Mouse (Mus musculus): ENCODE results near the gene Gm17334. TPM values are rescaled to one million over a fixed set of nuclear protein-coding genes. Genes with fewer than 3 reads are reported as not detected.

The Gm17334 gene
- polyA plus RNA-seq, 1 experiment from 2014 or later, result not detected

DNA sequence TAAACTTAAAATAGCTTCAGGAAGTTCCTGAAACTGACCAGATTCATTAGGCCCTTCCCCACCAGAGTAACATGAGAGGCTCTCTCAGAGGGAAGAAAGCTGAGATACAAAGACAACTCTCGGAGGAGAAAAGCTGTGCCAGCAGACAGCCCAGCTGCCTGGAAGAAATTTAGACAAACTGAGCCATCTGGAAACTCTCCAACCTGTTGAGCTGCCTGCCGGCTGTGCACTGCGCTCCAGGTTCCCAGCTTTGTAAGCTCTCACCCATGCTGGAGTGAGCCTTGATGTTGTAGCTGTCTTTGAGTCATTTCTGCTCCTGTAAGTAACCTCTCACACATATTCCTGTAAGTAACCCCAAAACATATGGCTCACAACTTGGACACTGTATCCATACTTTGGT lies 20.0 kb upstream of the Gm17334 start:
- WGBS, result 72% methylated on average over 3 of the region's 3 CpGs
- Histone ChIP-seq H3K4me1 (ENCODE audit: control insufficient read depth, insufficient read depth, low read length) (peaks cover 39% of the 10 kb centered on the region), H3K4me3 (ENCODE audit: low read length) (no peak overlapping the region), H3K27ac (ENCODE audit: low read depth, low read length) (no peak overlapping the region), H3K36me3 (ENCODE audit: control insufficient read depth, insufficient read depth, low read length) (no peaks in the 10 kb centered on the region), H3K27me3 (ENCODE audit: control insufficient read depth, insufficient read depth, low read length) (no peaks in the 10 kb centered on the region), H3K9ac (ENCODE audit: low read depth, low read length) (no peak overlapping the region), H3K9me3 (ENCODE audit: control insufficient read depth, low read length) (0 out of 2 replicates have a peak, but pooled peaks cover 2% of the 10 kb centered on the region), H3K4me2 (replicated peaks; ENCODE audit: low read depth, low read length) (no peak overlapping the region)
- ATAC-seq (ENCODE audit: low FRiP score, low TSS enrichment), result no peak

DNA sequence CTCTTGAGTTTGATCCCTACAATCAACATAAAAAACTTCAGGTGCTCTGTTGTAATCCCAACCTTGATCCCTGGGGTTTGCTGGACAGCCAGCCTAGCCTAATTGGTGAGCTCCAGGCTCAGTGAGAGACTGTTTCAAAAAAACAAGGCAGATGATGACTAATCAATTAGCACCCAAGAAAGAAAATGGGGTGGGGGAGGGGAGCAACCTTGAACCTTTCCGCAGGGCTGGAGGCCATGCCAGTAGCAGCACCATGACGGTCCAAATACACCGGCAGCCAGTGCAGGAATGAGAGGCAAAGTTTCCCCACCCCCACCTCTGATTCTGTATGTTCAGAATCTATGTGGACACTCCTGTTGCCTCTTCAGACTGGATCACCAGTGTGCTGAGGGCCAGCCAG lies 16.3 kb upstream of the Gm17334 start:
- Histone ChIP-seq H3K4me3 (ENCODE audit: low read length) (no peak overlapping the region), H3K27me3 (ENCODE audit: control insufficient read depth, insufficient read depth, low read length) (no peaks in the 10 kb centered on the region), H3K36me3 (ENCODE audit: control insufficient read depth, insufficient read depth, low read length) (no peaks in the 10 kb centered on the region), H3K9me3 (ENCODE audit: control insufficient read depth, low read length) (0 out of 2 replicates have a peak, but pooled peaks cover 2% of the 10 kb centered on the region), H3K4me1 (ENCODE audit: control insufficient read depth, insufficient read depth, low read length) (peaks cover 10% of the 10 kb centered on the region), H3K27ac (ENCODE audit: low read depth, low read length) (no peak overlapping the region), H3K4me2 (replicated peaks; ENCODE audit: low read depth, low read length) (no peak overlapping the region), H3K9ac (ENCODE audit: low read depth, low read length) (no peak overlapping the region)
- 70% methylated on average over 3 of the region's 3 CpGs for WGBS
- no peak for ATAC-seq (ENCODE audit: low FRiP score, low TSS enrichment)

DNA sequence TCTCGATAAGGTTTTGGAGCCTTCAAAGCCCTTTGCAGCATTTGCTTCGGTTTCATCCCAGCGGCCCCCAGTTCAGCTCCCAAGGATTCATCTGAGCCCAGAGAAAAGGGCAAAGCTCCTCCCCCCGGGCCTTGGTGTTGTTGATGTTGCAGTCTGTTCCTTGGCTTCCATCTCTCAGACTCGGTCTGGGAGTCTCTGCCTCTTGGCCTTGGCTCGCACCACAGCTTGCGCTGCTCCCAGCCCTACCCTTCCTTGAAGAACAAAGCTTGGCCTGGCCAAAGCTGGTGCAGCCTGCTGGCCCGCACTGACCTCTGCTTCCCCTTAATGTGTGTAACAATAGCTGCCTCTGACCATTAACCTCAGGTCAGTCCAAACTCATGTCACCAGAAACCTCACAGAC lies 15.2 kb upstream of the Gm17334 start:
- H3K27ac ChIP-seq (ENCODE audit: low read depth, low read length), result no peak overlapping the region
- no peaks in the 10 kb centered on the region for H3K27me3 ChIP-seq (ENCODE audit: control insufficient read depth, insufficient read depth, low read length)
- 50% methylated on average over 8 of the region's 8 CpGs for WGBS
- H3K4me1 ChIP-seq (ENCODE audit: control insufficient read depth, insufficient read depth, low read length), result 0 out of 2 replicates have a peak, but pooled peaks cover 2% of the 10 kb centered on the region
- no peak overlapping the region for H3K4me3 ChIP-seq (ENCODE audit: low read length)
- H3K9ac ChIP-seq (ENCODE audit: low read depth, low read length), result no peak overlapping the region
- H3K9me3 ChIP-seq (ENCODE audit: control insufficient read depth, low read length), result 0 out of 2 replicates have a peak, but pooled peaks cover 2% of the 10 kb centered on the region
- no peak for ATAC-seq (ENCODE audit: low FRiP score, low TSS enrichment)
- no peaks in the 10 kb centered on the region for H3K36me3 ChIP-seq (ENCODE audit: control insufficient read depth, insufficient read depth, low read length)
- no peak overlapping the region for H3K4me2 ChIP-seq (replicated peaks; ENCODE audit: low read depth, low read length)

DNA sequence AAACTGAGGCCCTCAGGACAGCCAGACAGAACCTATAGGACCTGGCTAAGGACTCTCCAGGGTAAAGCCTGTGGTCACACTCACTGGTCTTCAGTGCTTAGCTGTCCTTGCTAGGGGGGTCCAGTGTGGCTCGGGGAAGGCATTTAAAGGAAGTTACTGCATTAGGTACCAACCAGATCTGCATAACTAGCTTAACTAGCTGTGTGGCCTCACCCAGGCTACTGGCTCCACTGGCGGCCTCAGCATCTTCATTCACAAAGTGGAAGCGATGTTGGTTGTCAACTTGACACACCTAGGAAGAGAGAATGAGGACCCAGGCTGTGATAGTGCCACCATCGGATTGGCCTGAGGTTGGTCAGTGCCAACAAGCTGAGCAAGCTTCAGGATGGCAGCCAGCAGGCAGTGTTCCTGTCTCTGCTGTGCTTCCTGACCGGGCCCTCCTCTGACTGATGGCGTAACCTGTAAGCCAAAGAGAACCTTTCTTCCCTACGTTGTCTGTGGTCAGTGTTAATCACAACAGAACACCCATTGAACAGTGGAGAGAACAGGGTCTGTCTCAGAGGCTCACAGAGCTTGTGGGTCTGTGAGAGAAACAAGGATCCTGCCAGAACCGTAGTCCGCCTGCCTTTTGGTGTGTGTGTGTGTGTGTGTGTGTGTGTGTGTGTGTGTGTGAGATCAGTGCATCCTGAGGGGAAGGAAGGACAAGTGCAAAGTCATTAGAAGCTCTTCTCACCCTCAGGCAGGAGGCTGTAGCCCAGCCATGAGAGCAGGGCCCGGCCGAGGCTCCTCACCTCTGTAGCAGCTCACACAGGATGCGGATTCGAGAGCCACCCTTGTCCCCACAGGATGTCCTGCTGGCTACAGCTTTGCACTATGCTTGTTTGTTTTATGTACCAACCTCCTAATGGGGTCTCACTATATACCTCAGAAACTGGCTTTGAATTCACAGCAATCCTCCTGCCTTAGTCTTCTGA lies 13.4 kb upstream of the Gm17334 start:
- H3K27ac ChIP-seq (ENCODE audit: low read depth, low read length), result no peak overlapping the region
- no peak overlapping the region for H3K4me2 ChIP-seq (replicated peaks; ENCODE audit: low read depth, low read length)
- H3K9me3 ChIP-seq (ENCODE audit: control insufficient read depth, low read length), result 0 out of 2 replicates have a peak, but pooled peaks cover 2% of the 10 kb centered on the region
- no peak for ATAC-seq (ENCODE audit: low FRiP score, low TSS enrichment)
- WGBS, result 79% methylated on average over 13 of the region's 13 CpGs
- no peaks in the 10 kb centered on the region for H3K27me3 ChIP-seq (ENCODE audit: control insufficient read depth, insufficient read depth, low read length)
- no peaks in the 10 kb centered on the region for H3K36me3 ChIP-seq (ENCODE audit: control insufficient read depth, insufficient read depth, low read length)
- no peak overlapping the region for H3K9ac ChIP-seq (ENCODE audit: low read depth, low read length)
- 0 out of 2 replicates have a peak, but pooled peaks cover 2% of the 10 kb centered on the region for H3K4me1 ChIP-seq (ENCODE audit: control insufficient read depth, insufficient read depth, low read length)
- no peak overlapping the region for H3K4me3 ChIP-seq (ENCODE audit: low read length)

DNA sequence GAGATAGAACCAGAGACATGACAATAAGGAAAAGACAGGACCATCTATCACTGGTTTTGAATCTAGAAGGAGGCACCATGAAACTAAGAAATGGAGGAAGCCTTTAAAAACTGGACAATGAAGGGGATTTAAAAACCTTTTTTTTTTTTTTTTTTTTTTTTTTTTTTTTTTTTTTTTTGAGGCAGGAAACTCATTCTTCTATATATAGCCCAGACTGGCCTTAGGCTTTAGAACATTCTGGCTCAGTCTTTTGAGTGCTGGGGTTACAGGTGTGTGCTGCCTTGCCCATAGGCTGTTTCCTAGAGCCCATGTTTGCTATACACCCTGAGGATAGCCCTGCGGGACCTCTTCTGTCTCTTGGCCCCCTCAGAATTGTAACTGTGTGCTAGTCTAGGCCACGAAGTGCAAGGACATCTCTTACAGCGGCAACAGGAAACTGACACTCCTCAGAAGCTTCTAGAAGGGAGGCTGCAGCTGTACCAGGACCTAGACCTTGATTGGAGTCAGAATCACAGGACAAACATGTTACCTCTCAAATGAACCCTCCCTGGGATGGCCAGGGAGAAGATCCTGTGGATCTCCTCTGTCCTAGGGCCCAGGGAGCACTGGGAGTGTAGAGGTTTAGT lies 12.4 kb upstream of the Gm17334 start:
- Histone ChIP-seq H3K36me3 (ENCODE audit: control insufficient read depth, insufficient read depth, low read length) (no peaks in the 10 kb centered on the region), H3K9ac (ENCODE audit: low read depth, low read length) (no peak overlapping the region), H3K27me3 (ENCODE audit: control insufficient read depth, insufficient read depth, low read length) (no peaks in the 10 kb centered on the region), H3K4me3 (ENCODE audit: low read length) (no peak overlapping the region), H3K4me2 (replicated peaks; ENCODE audit: low read depth, low read length) (no peak overlapping the region), H3K4me1 (ENCODE audit: control insufficient read depth, insufficient read depth, low read length) (0 out of 2 replicates have a peak, but pooled peaks cover 2% of the 10 kb centered on the region), H3K9me3 (ENCODE audit: control insufficient read depth, low read length) (0 out of 2 replicates have a peak, but pooled peaks cover 1% of the 10 kb centered on the region), H3K27ac (ENCODE audit: low read depth, low read length) (no peak overlapping the region)
- ATAC-seq (ENCODE audit: low FRiP score, low TSS enrichment), result no peak
- 79% methylated on average over 3 of the region's 3 CpGs for WGBS

DNA sequence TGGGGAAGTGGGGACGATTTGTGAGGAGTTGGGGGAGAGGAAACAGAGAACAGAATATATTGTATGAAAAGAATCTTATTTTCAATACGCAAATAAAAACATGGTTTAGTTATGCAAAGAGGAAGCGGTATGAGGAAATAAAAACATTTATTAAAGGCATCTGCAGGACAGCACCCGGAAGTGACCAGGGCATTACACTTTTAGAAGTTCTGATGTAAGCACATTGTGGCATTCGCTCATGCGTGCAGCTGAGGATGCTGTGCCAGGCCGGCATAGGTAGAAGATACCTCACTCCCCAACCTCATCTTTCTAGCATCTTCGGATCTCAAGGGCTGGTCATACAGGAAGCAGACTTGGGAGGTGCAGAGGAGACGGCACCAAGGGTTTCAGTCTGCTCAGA lies 10.3 kb upstream of the Gm17334 start:
- ATAC-seq (ENCODE audit: low FRiP score, low TSS enrichment), result no peak
- H3K9me3 ChIP-seq (ENCODE audit: control insufficient read depth, low read length), result no peaks in the 10 kb centered on the region
- 0 out of 2 replicates have a peak, but pooled peaks cover 2% of the 10 kb centered on the region for H3K4me1 ChIP-seq (ENCODE audit: control insufficient read depth, insufficient read depth, low read length)
- no peak overlapping the region for H3K27ac ChIP-seq (ENCODE audit: low read depth, low read length)
- 89% methylated on average over 9 of the region's 9 CpGs for WGBS
- no peak overlapping the region for H3K9ac ChIP-seq (ENCODE audit: low read depth, low read length)
- H3K4me2 ChIP-seq (replicated peaks; ENCODE audit: low read depth, low read length), result no peak overlapping the region
- no peaks in the 10 kb centered on the region; the same call in 1 of the 2 replicates for H3K36me3 ChIP-seq (ENCODE audit: control insufficient read depth, insufficient read depth, low read length)
- no peak overlapping the region for H3K4me3 ChIP-seq (ENCODE audit: low read length)
- no peaks in the 10 kb centered on the region for H3K27me3 ChIP-seq (ENCODE audit: control insufficient read depth, insufficient read depth, low read length)

DNA sequence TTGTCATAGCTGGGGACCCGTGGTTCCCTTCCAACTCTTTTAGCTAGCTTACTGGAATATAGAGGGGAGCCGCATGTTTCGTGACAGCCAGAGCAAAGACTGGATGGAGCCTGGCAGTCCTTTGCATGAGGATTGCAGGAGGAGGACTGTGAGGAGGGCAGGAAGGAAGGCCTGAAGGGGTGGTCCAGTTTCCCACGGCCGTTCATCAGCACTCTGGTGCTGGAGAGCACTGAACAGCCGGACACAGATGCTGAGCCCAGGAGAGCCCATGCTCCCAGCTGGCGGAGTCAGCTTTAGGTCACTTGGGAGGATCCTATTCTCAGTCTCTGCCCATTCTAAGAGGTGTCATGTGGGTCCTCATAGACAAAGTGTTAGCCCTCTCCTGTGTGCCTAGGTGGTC lies 9.0 kb upstream of the Gm17334 start:
- WGBS, result 82% methylated on average over 7 of the region's 7 CpGs
- ATAC-seq (ENCODE audit: low FRiP score, low TSS enrichment), result no peak
- no peak overlapping the region for H3K27ac ChIP-seq (ENCODE audit: low read depth, low read length)
- H3K4me2 ChIP-seq (replicated peaks; ENCODE audit: low read depth, low read length), result no peak overlapping the region
- peaks cover under 1% of the 10 kb centered on the region; the same call in 1 of the 2 replicates for H3K36me3 ChIP-seq (ENCODE audit: control insufficient read depth, insufficient read depth, low read length)
- H3K9me3 ChIP-seq (ENCODE audit: control insufficient read depth, low read length), result no peaks in the 10 kb centered on the region
- H3K4me1 ChIP-seq (ENCODE audit: control insufficient read depth, insufficient read depth, low read length), result no peaks in the 10 kb centered on the region
- no peaks in the 10 kb centered on the region for H3K27me3 ChIP-seq (ENCODE audit: control insufficient read depth, insufficient read depth, low read length)
- no peak overlapping the region for H3K9ac ChIP-seq (ENCODE audit: low read depth, low read length)
- no peak overlapping the region for H3K4me3 ChIP-seq (ENCODE audit: low read length)

DNA sequence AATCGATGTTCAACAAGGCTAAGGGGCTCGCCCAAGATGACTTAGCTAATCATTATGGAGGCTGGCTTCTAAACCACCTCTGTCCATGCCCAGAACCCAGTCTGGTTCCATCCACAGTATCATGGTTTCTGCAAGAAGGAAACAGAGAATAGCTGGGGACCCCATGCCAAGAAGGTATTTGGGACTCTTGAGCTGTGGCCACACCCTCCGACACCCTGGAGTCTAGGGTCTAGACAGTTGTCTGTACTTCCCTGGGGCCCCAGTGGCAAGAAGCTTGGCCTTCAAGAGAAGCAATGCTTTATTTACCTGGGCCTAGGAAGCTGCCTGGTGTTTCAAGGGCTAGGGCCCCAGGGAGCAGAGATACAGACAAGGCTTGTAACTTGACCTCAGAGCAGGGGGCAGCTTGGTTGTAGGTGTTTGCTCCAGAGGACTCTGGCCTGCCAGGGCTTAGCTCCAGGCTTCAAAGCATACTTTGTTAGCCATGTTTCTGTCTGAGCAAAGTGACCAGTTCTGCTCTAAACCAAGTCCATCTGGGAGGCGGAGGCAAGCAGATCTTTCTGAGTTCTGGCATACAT lies 8.3 kb upstream of the Gm17334 start:
- no peak overlapping the region for H3K4me2 ChIP-seq (replicated peaks; ENCODE audit: low read depth, low read length)
- H3K4me1 ChIP-seq (ENCODE audit: control insufficient read depth, insufficient read depth, low read length), result no peaks in the 10 kb centered on the region
- H3K9ac ChIP-seq (ENCODE audit: low read depth, low read length), result no peak overlapping the region
- ATAC-seq (ENCODE audit: low FRiP score, low TSS enrichment), result no peak
- no peaks in the 10 kb centered on the region for H3K27me3 ChIP-seq (ENCODE audit: control insufficient read depth, insufficient read depth, low read length)
- peaks cover 7% of the 10 kb centered on the region; the same call in 1 of the 2 replicates for H3K36me3 ChIP-seq (ENCODE audit: control insufficient read depth, insufficient read depth, low read length)
- 88% methylated on average over 4 of the region's 4 CpGs for WGBS
- H3K4me3 ChIP-seq (ENCODE audit: low read length), result no peak overlapping the region
- no peaks in the 10 kb centered on the region for H3K9me3 ChIP-seq (ENCODE audit: control insufficient read depth, low read length)
- H3K27ac ChIP-seq (ENCODE audit: low read depth, low read length), result no peak overlapping the region

All from kidney, embryonic 14.5 days (tissue).